Mouse (Mus musculus) forebrain, embryonic 16.5 days (tissue): ENCODE data around the gene Olfr1497. TPM values are rescaled to one million over a fixed set of nuclear protein-coding genes. Genes with fewer than 3 reads are reported as not detected.
"Not testable (repeated sequence)": the region's sequence is repeated elsewhere in the genome, so short reads cannot be mapped to it uniquely, and the experiment has no call there.

Experiments used
- ATAC-seq: fragments of 200-750 bp; cut with Nextera tagmentation; 2 replicates; pipeline ENCODE4 v1.8.0; 2017; ENCODE audit warnings: mild to moderate bottlenecking, moderate library complexity
- H3K27ac ChIP-seq: fragments of 300-500 bp; sonication (generic); 2 replicates; pipeline ENCODE4 v1.5.1; 2014; ENCODE audit warnings: low read length, control low read depth
- H3K27me3 ChIP-seq: fragments of 300-500 bp; sonication (generic); replicated peaks from 2 replicates; pipeline ENCODE4 v1.6.1; 2014; ENCODE audit warnings: low read length; ENCODE audit not compliant: control insufficient read depth, insufficient read depth
- H3K36me3 ChIP-seq: fragments of 300-500 bp; sonication (generic); 2 replicates; pipeline ENCODE4 v1.6.1; 2014; ENCODE audit not compliant: control insufficient read depth, insufficient read depth
- H3K4me1 ChIP-seq: fragments of 300-500 bp; sonication (generic); replicated peaks from 2 replicates; pipeline ENCODE4 v1.6.1; 2014; ENCODE audit warnings: low read length; ENCODE audit not compliant: control insufficient read depth, insufficient read depth
- H3K4me2 ChIP-seq: fragments of 300-500 bp; sonication (generic); 2 replicates; pipeline ENCODE4 v1.6.1; 2014; ENCODE audit warnings: mild to moderate bottlenecking, low read length, control low read depth
- H3K4me3 ChIP-seq: fragments of 300-500 bp; sonication (generic); replicated peaks from 2 replicates; pipeline ENCODE4 v1.5.1; 2014; ENCODE audit warnings: mild to moderate bottlenecking, low read length, control low read depth
- H3K9ac ChIP-seq: fragments of 300-500 bp; sonication (generic); replicated peaks from 2 replicates; pipeline ENCODE4 v1.6.1; 2014; ENCODE audit warnings: low read depth, low read length, control low read depth
- H3K9me3 ChIP-seq: fragments of 300-500 bp; sonication (generic); 2 replicates; pipeline ENCODE4 v1.6.1; 2016; ENCODE audit warnings: low read length; ENCODE audit not compliant: control insufficient read depth
- WGBS: fragments of 180-500 bp; shearing (Covaris S2); extraction: QIAGEN DNeasy Blood & Tissue Kit; methylation state at CpG from one replicate; pipeline ENCODE4 v1.1.7; 2014; 5-methylcytosine and 5-hydroxymethylcytosine counted together
- polyA plus RNA-seq: library from polyadenylated mRNA; unstranded; fragments of >200 nt; fragmentation: Nextera tagmentation; extraction: Ambion mirVana; gene quantifications from 2 replicates; pipeline ENCODE4 v1.2.1, GENCODE M21; 2015

The Olfr1497 gene
- not detected in 2 replicates for polyA plus RNA-seq

- no peak for ATAC-seq
- H3K4me3 ChIP-seq = no peak within 1 kb of the TSS
- no peaks in the 10 kb centered on the region for H3K36me3 ChIP-seq
- no peak within 1 kb of the TSS for H3K27ac ChIP-seq
- no peak within 1 kb of the TSS for H3K9ac ChIP-seq
- no peaks in the 10 kb centered on the region for H3K4me1 ChIP-seq
- no peaks in the 10 kb centered on the region for H3K9me3 ChIP-seq
- H3K4me2 ChIP-seq = no peak within 1 kb of the TSS
- H3K27me3 ChIP-seq = no peaks in the 10 kb centered on the region
Measured at GRCm38 (mm10) chr19:13798102-13798501, at the start of gene Olfr1497. Gene Olfr1497 (minus strand): TSS chr19:13798202.

- Histone ChIP-seq H3K9me3 (no peaks in the 10 kb centered on the region), H3K4me3 (no peak within 1 kb of the TSS), H3K9ac (no peak within 1 kb of the TSS), H3K4me1 (no peaks in the 10 kb centered on the region), H3K27me3 (no peaks in the 10 kb centered on the region), H3K27ac (no peak within 1 kb of the TSS), H3K4me2 (no peak within 1 kb of the TSS), H3K36me3 (no peaks in the 10 kb centered on the region)
- ATAC-seq = no peak
Measured at GRCm38 (mm10) chr19:13830388-13830787, 32.4 kb upstream of the Olfr1497 start, which contains the start of gene Olfr1500. Gene Olfr1500 (minus strand): TSS chr19:13830488.

GRCm38 (mm10) chr19:13828447-13828846, 30.4 kb upstream of the Olfr1497 start:
- Histone ChIP-seq H3K4me3 (no peak overlapping the region), H3K4me1 (no peaks in the 10 kb centered on the region), H3K9me3 (no peaks in the 10 kb centered on the region), H3K4me2 (no peak overlapping the region), H3K36me3 (no peaks in the 10 kb centered on the region), H3K9ac (no peak overlapping the region), H3K27ac (no peak overlapping the region), H3K27me3 (no peaks in the 10 kb centered on the region)
- no peak for ATAC-seq
- 65% methylated on average over 3 of the region's 3 CpGs for WGBS

- Histone ChIP-seq H3K9me3 (no peaks in the 10 kb centered on the region), H3K27ac (no peak overlapping the region), H3K27me3 (no peaks in the 10 kb centered on the region), H3K9ac (no peak overlapping the region), H3K4me1 (no peaks in the 10 kb centered on the region), H3K4me2 (no peak overlapping the region), H3K4me3 (no peak overlapping the region), H3K36me3 (no peaks in the 10 kb centered on the region)
- no peak for ATAC-seq
- 63% methylated on average over 5 of the region's 5 CpGs for WGBS
Measured at GRCm38 (mm10) chr19:13820847-13821246, 22.8 kb upstream of the Olfr1497 start.

- H3K4me1 ChIP-seq = no peaks in the 10 kb centered on the region
- ATAC-seq = no peak
- no peaks in the 10 kb centered on the region for H3K27me3 ChIP-seq
- H3K9ac ChIP-seq = no peak within 1 kb of the TSS
- no peak within 1 kb of the TSS for H3K4me3 ChIP-seq
- no peak within 1 kb of the TSS for H3K4me2 ChIP-seq
- no peaks in the 10 kb centered on the region for H3K36me3 ChIP-seq
- no peak within 1 kb of the TSS for H3K27ac ChIP-seq
- no peaks in the 10 kb centered on the region for H3K9me3 ChIP-seq
Measured at GRCm38 (mm10) chr19:13819347-13819746, 21.3 kb upstream of the Olfr1497 start, which contains the start of gene Olfr1499. Gene Olfr1499 (minus strand): TSS chr19:13819447.

GRCm38 (mm10) chr19:13818827-13819226, 20.8 kb upstream of the Olfr1497 start:
- Histone ChIP-seq H3K4me3 (no peak overlapping the region), H3K4me2 (no peak overlapping the region), H3K27ac (no peak overlapping the region), H3K9ac (no peak overlapping the region), H3K36me3 (no peaks in the 10 kb centered on the region), H3K27me3 (no peaks in the 10 kb centered on the region), H3K9me3 (no peaks in the 10 kb centered on the region), H3K4me1 (no peaks in the 10 kb centered on the region)
- no peak for ATAC-seq
- WGBS = 34% methylated on average over 5 of the region's 5 CpGs

GRCm38 (mm10) chr19:13812823-13813222, 14.8 kb upstream of the Olfr1497 start:
- no peak overlapping the region for H3K4me3 ChIP-seq
- H3K27ac ChIP-seq = no peak overlapping the region
- no peak for ATAC-seq
- no peak overlapping the region for H3K9ac ChIP-seq
- H3K9me3 ChIP-seq = no peaks in the 10 kb centered on the region
- 72% methylated on average over 2 of the region's 2 CpGs for WGBS
- H3K4me2 ChIP-seq = no peak overlapping the region
- H3K27me3 ChIP-seq = no peaks in the 10 kb centered on the region
- no peaks in the 10 kb centered on the region for H3K36me3 ChIP-seq
- H3K4me1 ChIP-seq = no peaks in the 10 kb centered on the region

- not testable (repeated sequence) for H3K27me3 ChIP-seq, H3K4me1 ChIP-seq, H3K27ac ChIP-seq, ATAC-seq, H3K9ac ChIP-seq, H3K9me3 ChIP-seq, H3K36me3 ChIP-seq, H3K4me3 ChIP-seq, H3K4me2 ChIP-seq
- 71% methylated on average over 1 of the region's 1 CpGs for WGBS
Measured at GRCm38 (mm10) chr19:13805486-13805885, 7.5 kb upstream of the Olfr1497 start.

GRCm38 (mm10) chr19:13777578-13777977, 20.4 kb downstream of the Olfr1497 start, which contains the start of gene Olfr1496:
Gene Olfr1496 (plus strand): TSS chr19:13777878.
- Histone ChIP-seq H3K9me3 (no peaks in the 10 kb centered on the region), H3K4me1 (no peaks in the 10 kb centered on the region), H3K27ac (no peak within 1 kb of the TSS), H3K9ac (no peak within 1 kb of the TSS), H3K4me2 (no peak within 1 kb of the TSS), H3K4me3 (no peak within 1 kb of the TSS), H3K36me3 (no peaks in the 10 kb centered on the region), H3K27me3 (no peaks in the 10 kb centered on the region)
- 93% methylated on average over 1 of the region's 1 CpGs for WGBS
- no peak for ATAC-seq

- H3K27me3 ChIP-seq = no peaks in the 10 kb centered on the region
- no peak overlapping the region for H3K4me3 ChIP-seq
- no peaks in the 10 kb centered on the region for H3K36me3 ChIP-seq
- no peak overlapping the region for H3K4me2 ChIP-seq
- no peaks in the 10 kb centered on the region for H3K4me1 ChIP-seq
- ATAC-seq = no peak
- H3K9me3 ChIP-seq = no peaks in the 10 kb centered on the region
- 95% methylated on average over 9 of the region's 9 CpGs for WGBS
- H3K27ac ChIP-seq = no peak overlapping the region
- no peak overlapping the region for H3K9ac ChIP-seq
Measured at GRCm38 (mm10) chr19:13768565-13769276, 29.3 kb downstream of the Olfr1497 start.
